Mouse (Mus musculus) kidney, adult 10 weeks (tissue): ENCODE data around the gene Clnk. TPM values are rescaled to one million over a fixed set of nuclear protein-coding genes. Genes with fewer than 3 reads are reported as not detected.

Experiments used
- polyA plus RNA-seq: library from polyadenylated mRNA; stranded (reverse); fragments of 350-450 nt; fragmentation: Illumina TruSeq; extraction: RNeasy Lipid Tissue Mini Kit (QIAGEN cat#74804); gene quantifications from one replicate; pipeline ENCODE4 v1.2.3, GENCODE M21; 2014; ENCODE audit warnings: low read depth, low replicate concordance

Clnk gene
- 0.36 TPM for polyA plus RNA-seq

DNA sequence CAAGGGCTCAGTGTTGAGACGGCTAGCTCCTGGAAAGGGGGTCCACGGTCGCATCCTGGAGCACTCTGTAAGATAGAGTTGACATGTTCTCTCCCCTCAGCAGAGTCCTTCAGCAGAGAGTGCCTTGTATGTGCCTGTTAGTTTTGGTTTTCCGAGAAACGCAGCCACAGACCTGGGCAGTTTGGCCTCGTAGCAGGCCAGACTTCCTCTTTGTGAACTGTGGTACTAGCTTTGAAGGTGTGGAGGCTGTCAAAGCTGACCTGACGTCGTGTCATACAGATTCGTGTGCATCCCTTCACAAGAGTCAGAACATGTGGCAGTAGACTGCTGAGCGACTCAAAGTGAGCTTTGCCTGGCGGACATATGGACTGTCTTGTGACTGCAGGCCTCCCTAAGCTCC, at the start of gene Clnk:
Clnk (minus strand) TSS at position 191 of the 400 bp plus-strand sequence.

DNA sequence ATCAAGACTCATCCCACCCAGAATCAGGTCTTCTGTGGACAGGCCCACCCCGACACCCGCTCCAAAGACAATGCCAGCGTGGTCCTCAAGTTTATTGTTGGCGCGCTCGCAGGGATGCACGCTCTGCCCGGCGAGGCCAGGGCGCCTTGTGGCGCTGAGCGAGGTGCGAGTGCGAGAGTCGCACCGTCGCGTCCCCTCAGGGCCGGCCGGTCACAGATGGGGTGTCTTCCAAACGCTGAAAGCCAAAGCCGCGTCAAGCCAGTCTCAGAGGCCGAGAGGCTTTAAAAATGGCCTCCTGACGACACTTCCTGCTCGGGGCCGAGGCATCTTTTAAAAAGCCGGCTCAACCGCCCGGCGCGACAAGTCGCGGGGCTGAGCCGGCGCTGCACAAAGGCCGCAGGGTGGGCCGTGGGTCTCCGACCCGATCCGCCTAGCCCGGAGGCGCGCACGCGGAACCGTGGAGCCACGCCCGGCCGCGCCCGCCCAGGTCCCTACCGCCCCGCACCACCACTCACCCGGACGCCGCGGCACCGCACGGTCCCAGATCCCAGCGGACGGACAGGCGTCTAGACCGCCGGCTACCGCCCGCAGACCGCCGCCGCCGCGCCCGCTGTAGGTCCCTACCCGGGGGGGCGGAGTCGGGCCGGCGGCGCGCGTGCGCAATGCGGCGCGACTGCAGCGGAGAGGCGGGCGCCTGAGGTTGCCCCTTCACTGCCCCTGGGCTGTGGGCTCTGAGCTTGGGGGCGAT, 192.3 kb downstream of the Clnk start, which contains the start of gene Zfp518b:
Zfp518b (minus strand) TSS at position 663 of the 748 bp plus-strand sequence.

Other genes with a start within 250 kb of the Clnk start
- 2.3 TPM for gene Zfp518b, start 192.0 kb downstream of the Clnk start, polyA plus RNA-seq